Mouse (Mus musculus): ENCODE results near the gene Helz. TPM values are rescaled to one million over a fixed set of nuclear protein-coding genes. Genes with fewer than 3 reads are reported as not detected.

The Helz gene
- polyA plus RNA-seq, 1 experiment from 2014 or later: 5.3 TPM

GRCm38 (mm10) chr11:107639657-107640056 is 91.9 kb downstream of the Helz start:
- no peaks in the 10 kb centered on the region for H3K9me3 ChIP-seq (ENCODE audit: control insufficient read depth, low read length)
- ATAC-seq (ENCODE audit: low FRiP score, low TSS enrichment): no peak
- H3K27ac ChIP-seq (replicated peaks): no peak overlapping the region
- H3K36me3 ChIP-seq (ENCODE audit: control insufficient read depth, insufficient read depth, low read length): peaks cover 12% of the 10 kb centered on the region
- 94% methylated on average over 2 of the region's 2 CpGs for WGBS
- no peak overlapping the region for H3K4me3 ChIP-seq (ENCODE audit: low read depth, low read length)
- no peak overlapping the region for H3K4me2 ChIP-seq (replicated peaks; ENCODE audit: low read depth)
- no peak for TF ChIP-seq CTCF (IDR thresholded peaks at IDR 0.05; ENCODE audit: low read depth)
- no peak for TF ChIP-seq EP300 (optimal IDR thresholded peaks at IDR 0.05)
- no peaks in the 10 kb centered on the region for H3K4me1 ChIP-seq (replicated peaks; ENCODE audit: control insufficient read depth, insufficient read depth)
- H3K27me3 ChIP-seq (ENCODE audit: control insufficient read depth, insufficient read depth, low read length): no peaks in the 10 kb centered on the region
- no peak for DNase-seq (ENCODE audit: low spot score)
- no peak overlapping the region for H3K9ac ChIP-seq (ENCODE audit: low read length)

DNA sequence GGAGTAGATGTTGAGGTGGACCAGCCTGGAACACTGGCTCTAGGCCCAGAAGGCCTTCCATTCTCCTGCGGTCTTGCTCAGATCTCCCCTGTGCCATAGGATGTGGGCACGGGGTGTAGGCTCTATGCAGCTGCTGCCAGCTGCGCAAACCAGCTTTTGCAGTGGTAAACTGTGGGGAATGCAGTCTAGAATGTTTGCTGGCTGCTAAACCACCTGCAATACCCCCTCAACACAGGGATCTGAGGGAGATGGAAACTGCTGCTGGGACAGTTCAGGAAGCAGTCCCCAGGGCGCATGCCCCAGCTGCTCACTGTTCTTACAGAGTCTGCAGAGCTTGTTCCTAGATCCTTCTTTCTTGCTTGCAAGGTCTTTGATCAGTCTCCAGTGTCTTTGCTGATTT is 96.7 kb downstream of the Helz start:
- H3K36me3 ChIP-seq (ENCODE audit: control insufficient read depth, insufficient read depth, low read length): peaks cover 6% of the 10 kb centered on the region
- DNase-seq (ENCODE audit: low spot score): no peak
- no peak overlapping the region for H3K9ac ChIP-seq (ENCODE audit: low read length)
- no peaks in the 10 kb centered on the region for H3K4me1 ChIP-seq (replicated peaks; ENCODE audit: control insufficient read depth, insufficient read depth)
- H3K27ac ChIP-seq (replicated peaks): no peak overlapping the region
- 96% methylated on average over 4 of the region's 4 CpGs for WGBS
- no peaks in the 10 kb centered on the region for H3K27me3 ChIP-seq (ENCODE audit: control insufficient read depth, insufficient read depth, low read length)
- no peak for ATAC-seq (ENCODE audit: low FRiP score, low TSS enrichment)
- H3K4me3 ChIP-seq (ENCODE audit: low read depth, low read length): no peak overlapping the region
- H3K9me3 ChIP-seq (ENCODE audit: control insufficient read depth, low read length): no peaks in the 10 kb centered on the region
- no peak overlapping the region for H3K4me2 ChIP-seq (replicated peaks; ENCODE audit: low read depth)
- TF ChIP-seq CTCF (IDR thresholded peaks at IDR 0.05; ENCODE audit: low read depth) (no peak), EP300 (optimal IDR thresholded peaks at IDR 0.05) (no peak)

GRCm38 (mm10) chr11:107647330-107647729 is 99.6 kb downstream of the Helz start:
- H3K9ac ChIP-seq (ENCODE audit: low read length): no peak overlapping the region
- H3K4me2 ChIP-seq (replicated peaks; ENCODE audit: low read depth): no peak overlapping the region
- no peaks in the 10 kb centered on the region for H3K4me1 ChIP-seq (replicated peaks; ENCODE audit: control insufficient read depth, insufficient read depth)
- H3K27ac ChIP-seq (replicated peaks): no peak overlapping the region
- no peak for ATAC-seq (ENCODE audit: low FRiP score, low TSS enrichment)
- no peaks in the 10 kb centered on the region for H3K27me3 ChIP-seq (ENCODE audit: control insufficient read depth, insufficient read depth, low read length)
- H3K36me3 ChIP-seq (ENCODE audit: control insufficient read depth, insufficient read depth, low read length): peaks cover 6% of the 10 kb centered on the region
- no peaks in the 10 kb centered on the region for H3K9me3 ChIP-seq (ENCODE audit: control insufficient read depth, low read length)
- WGBS: 84% methylated on average over 3 of the region's 3 CpGs
- no peak overlapping the region for H3K4me3 ChIP-seq (ENCODE audit: low read depth, low read length)
- TF ChIP-seq CTCF (IDR thresholded peaks at IDR 0.05; ENCODE audit: low read depth): no peak
- TF ChIP-seq EP300 (optimal IDR thresholded peaks at IDR 0.05): no peak
- no peak for DNase-seq (ENCODE audit: low spot score)

DNA sequence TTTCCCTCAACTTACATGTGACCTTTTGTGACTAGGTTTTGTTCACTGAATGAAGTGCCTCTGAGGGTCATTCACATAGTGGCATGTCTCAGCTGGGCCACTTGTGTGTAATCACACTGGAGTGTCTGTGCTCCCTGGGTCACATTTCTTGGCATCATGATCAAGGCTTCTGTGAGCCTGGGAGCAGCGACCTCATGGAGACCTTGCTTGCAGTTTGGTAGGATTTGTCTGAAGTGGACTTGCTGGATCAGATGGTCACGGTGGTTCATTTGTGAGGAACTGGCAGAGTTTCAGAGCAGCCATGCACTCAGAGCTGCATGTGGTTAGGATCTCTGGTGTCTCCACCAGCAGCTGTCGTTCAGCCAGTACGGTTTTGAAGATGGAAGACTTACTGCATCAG is 100.9 kb downstream of the Helz start:
- WGBS: 87% methylated on average over 4 of the region's 4 CpGs
- no peak overlapping the region for H3K4me3 ChIP-seq (ENCODE audit: low read depth, low read length)
- ATAC-seq (ENCODE audit: low FRiP score, low TSS enrichment) (no peak), DNase-seq (ENCODE audit: low spot score) (no peak)
- no peak overlapping the region for H3K4me2 ChIP-seq (replicated peaks; ENCODE audit: low read depth)
- H3K9ac ChIP-seq (ENCODE audit: low read length): no peak overlapping the region
- no peak for TF ChIP-seq EP300 (optimal IDR thresholded peaks at IDR 0.05)
- no peak for TF ChIP-seq CTCF (IDR thresholded peaks at IDR 0.05; ENCODE audit: low read depth)
- no peak overlapping the region for H3K27ac ChIP-seq (replicated peaks)
- no peaks in the 10 kb centered on the region for H3K27me3 ChIP-seq (ENCODE audit: control insufficient read depth, insufficient read depth, low read length)
- H3K36me3 ChIP-seq (ENCODE audit: control insufficient read depth, insufficient read depth, low read length): peaks cover 6% of the 10 kb centered on the region; the same call in 1 of the 2 replicates
- no peaks in the 10 kb centered on the region for H3K4me1 ChIP-seq (replicated peaks; ENCODE audit: control insufficient read depth, insufficient read depth)
- H3K9me3 ChIP-seq (ENCODE audit: control insufficient read depth, low read length): no peaks in the 10 kb centered on the region

GRCm38 (mm10) chr11:107649458-107649857 is 101.7 kb downstream of the Helz start:
- no peak for TF ChIP-seq EP300 (optimal IDR thresholded peaks at IDR 0.05)
- TF ChIP-seq CTCF (IDR thresholded peaks at IDR 0.05; ENCODE audit: low read depth): no peak
- no peak overlapping the region for H3K4me2 ChIP-seq (replicated peaks; ENCODE audit: low read depth)
- no peaks in the 10 kb centered on the region for H3K9me3 ChIP-seq (ENCODE audit: control insufficient read depth, low read length)
- H3K36me3 ChIP-seq (ENCODE audit: control insufficient read depth, insufficient read depth, low read length): peaks cover 6% of the 10 kb centered on the region; the same call in 1 of the 2 replicates
- H3K9ac ChIP-seq (ENCODE audit: low read length): no peak overlapping the region
- no peaks in the 10 kb centered on the region for H3K4me1 ChIP-seq (replicated peaks; ENCODE audit: control insufficient read depth, insufficient read depth)
- 93% methylated on average over 14 of the region's 14 CpGs for WGBS
- DNase-seq (ENCODE audit: low spot score) (no peak), ATAC-seq (ENCODE audit: low FRiP score, low TSS enrichment) (no peak)
- no peak overlapping the region for H3K27ac ChIP-seq (replicated peaks)
- H3K4me3 ChIP-seq (ENCODE audit: low read depth, low read length): no peak overlapping the region
- no peaks in the 10 kb centered on the region for H3K27me3 ChIP-seq (ENCODE audit: control insufficient read depth, insufficient read depth, low read length)

GRCm38 (mm10) chr11:107650422-107651051 is 102.8 kb downstream of the Helz start:
- 46% methylated on average over 6 of the region's 6 CpGs for WGBS
- Histone ChIP-seq H3K4me1 (replicated peaks; ENCODE audit: control insufficient read depth, insufficient read depth) (no peaks in the 10 kb centered on the region), H3K9me3 (ENCODE audit: control insufficient read depth, low read length) (no peaks in the 10 kb centered on the region), H3K4me2 (replicated peaks; ENCODE audit: low read depth) (no peak overlapping the region), H3K9ac (ENCODE audit: low read length) (no peak overlapping the region), H3K4me3 (ENCODE audit: low read depth, low read length) (no peak overlapping the region), H3K27ac (replicated peaks) (no peak overlapping the region), H3K36me3 (ENCODE audit: control insufficient read depth, insufficient read depth, low read length) (peaks cover 6% of the 10 kb centered on the region; the same call in 1 of the 2 replicates), H3K27me3 (ENCODE audit: control insufficient read depth, insufficient read depth, low read length) (no peaks in the 10 kb centered on the region)
- DNase-seq (ENCODE audit: low spot score): no peak
- no peak for ATAC-seq (ENCODE audit: low FRiP score, low TSS enrichment)
- TF ChIP-seq EP300 (optimal IDR thresholded peaks at IDR 0.05) (no peak), CTCF (IDR thresholded peaks at IDR 0.05; ENCODE audit: low read depth) (no peak)
